In the genomic region with DNA sequence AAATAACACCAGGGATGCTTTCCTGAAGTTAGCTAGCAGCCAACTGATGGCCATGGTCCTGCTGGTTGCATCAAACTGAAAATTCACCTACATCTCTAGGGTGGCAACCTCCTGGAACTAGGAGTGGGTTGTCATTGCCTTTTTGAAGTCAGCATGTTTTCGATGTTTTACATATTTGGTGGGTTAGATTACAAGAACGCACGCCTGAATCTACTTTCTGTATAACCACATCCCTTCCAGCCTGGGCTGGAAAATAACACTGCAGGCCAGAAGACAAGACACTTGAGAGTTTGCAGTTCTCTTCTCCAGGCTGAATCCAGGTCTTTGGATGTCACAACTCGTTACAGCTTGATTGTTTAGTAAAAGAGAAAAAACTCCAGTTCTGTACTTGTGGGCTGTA, we compare ENCODE assay signal across 18 mouse cellular contexts. TPM values are rescaled to one million over a fixed set of nuclear protein-coding genes. Genes with fewer than 3 reads are reported as not detected.
DNase-seq lines count a peak whose midpoint lies in the region; ATAC-seq lines count a peak whose summit lies in the region.
"Had no signal": no experiment of that assay in that cellular context is flagged by ENCODE, and none has a peak within 500 bp of the region (broad histone marks: within the 10 kb centered on the region; RNA-seq: fewer than 3 reads in every experiment).

No protein-coding gene starts in this region.

- H3K27ac ChIP-seq in embryonic facial prominence, embryonic 14.5 days (replicated peaks; ENCODE audit: low read depth, low read length): no peak overlapping the region
- no peak overlapping the region for H3K27ac ChIP-seq in embryonic facial prominence, embryonic 10.5 days (replicated peaks)
- H3K27ac ChIP-seq: forebrain, embryonic 15.5 days; heart, adult 2 months; hindbrain, embryonic 10.5 days; hindbrain, embryonic 14.5 days had no signal

- 36% methylated on average over 4 of the region's 4 CpGs for WGBS in embryonic facial prominence, embryonic 14.5 days
- WGBS in embryonic facial prominence, embryonic 10.5 days: 81% methylated on average over 4 of the region's 4 CpGs

- H3K4me2 ChIP-seq in embryonic facial prominence, embryonic 14.5 days (ENCODE audit: low read depth, low read length): no peak overlapping the region
- H3K4me2 ChIP-seq: forebrain, embryonic 15.5 days; heart, embryonic 11.5 days; hindbrain, embryonic 14.5 days had no signal

- no peak overlapping the region for H3K4me3 ChIP-seq in embryonic facial prominence, embryonic 14.5 days (ENCODE audit: low read depth, low read length)
- H3K4me3 ChIP-seq in embryonic facial prominence, embryonic 10.5 days: no peak overlapping the region
- H3K4me3 ChIP-seq: forebrain, embryonic 15.5 days; heart, adult 2 months; hindbrain, embryonic 10.5 days had no signal

- peak; percentile 74 for DNase-seq in embryonic facial prominence, embryonic 14.5 days (ENCODE audit: low spot score)
- DNase-seq in embryonic facial prominence, embryonic 10.5 days (ENCODE audit: low spot score): no peak
- DNase-seq in CD4-positive, CD25-positive, alpha-beta regulatory T cell, adult 2 months (ENCODE audit: low read depth, low spot score): peak; percentile 67
- DNase-seq in Muller cell, postnatal 12 days (ENCODE audit: inconsistent ontology term): peak; percentile 17
- no peak for DNase-seq in kidney, adult 9 months
- no peak for DNase-seq in lung, postnatal 14 days
- DNase-seq in adrenal gland, adult 18-20 months (ENCODE audit: low spot score in 2 of 2): no peak
- DNase-seq: adrenal gland, postnatal 25 days; cerebellum, adult 2 months; cerebellum, postnatal 10 days; gastrocnemius, postnatal 10 days; heart, adult 2 months had no signal

- H3K27me3 ChIP-seq in embryonic facial prominence, embryonic 14.5 days (replicated peaks; ENCODE audit: control insufficient read depth, insufficient read depth, low read length): no peaks in the 10 kb centered on the region
- no peaks in the 10 kb centered on the region for H3K27me3 ChIP-seq in embryonic facial prominence, embryonic 10.5 days (replicated peaks; ENCODE audit: low read depth, poor library complexity, severe bottlenecking)
- H3K27me3 ChIP-seq: forebrain, embryonic 15.5 days had no signal

- H3K9me3 ChIP-seq in embryonic facial prominence, embryonic 14.5 days (ENCODE audit: control insufficient read depth, low read length): no peaks in the 10 kb centered on the region
- H3K9me3 ChIP-seq in embryonic facial prominence, embryonic 10.5 days: no peaks in the 10 kb centered on the region
- H3K9me3 ChIP-seq: forebrain, embryonic 15.5 days; hindbrain, embryonic 10.5 days had no signal

- no peak for ATAC-seq in embryonic facial prominence, embryonic 14.5 days (ENCODE audit: low read depth)
- peak; percentile 86 for ATAC-seq in inflammation-experienced regulatory T-cells, adult 6 months
- ATAC-seq: forebrain, embryonic 15.5 days; intestine, postnatal 0 days had no signal

- H3K4me1 ChIP-seq in embryonic facial prominence, embryonic 14.5 days (ENCODE audit: control insufficient read depth, insufficient read depth, low read length): peaks cover 30% of the 10 kb centered on the region; the same call in 1 of the 2 replicates
- peaks cover 33% of the 10 kb centered on the region for H3K4me1 ChIP-seq in embryonic facial prominence, embryonic 10.5 days
- H3K4me1 ChIP-seq: forebrain, embryonic 15.5 days; hindbrain, embryonic 10.5 days had no signal

- H3K9ac ChIP-seq in embryonic facial prominence, embryonic 14.5 days (ENCODE audit: low read depth, low read length): no peak overlapping the region
- H3K9ac ChIP-seq: forebrain, embryonic 15.5 days; hindbrain, embryonic 14.5 days had no signal

- H3K36me3 ChIP-seq in embryonic facial prominence, embryonic 14.5 days (ENCODE audit: control insufficient read depth, insufficient read depth, low read length): no peaks in the 10 kb centered on the region
- H3K36me3 ChIP-seq in embryonic facial prominence, embryonic 10.5 days (replicated peaks): no peaks in the 10 kb centered on the region
- H3K36me3 ChIP-seq: forebrain, embryonic 15.5 days; hindbrain, embryonic 10.5 days had no signal

RNA-seq across cellular contexts. Expression of a gene that starts 28.5 kb away (rescaled TPM):
- polyA plus RNA-seq in embryonic facial prominence, embryonic 14.5 days (2014; fragmentation: Nextera tagmentation; extraction: Ambion mirVana): 2.5 and 2.6 TPM in 2 replicates
- 0.86 and 1.4 TPM in 2 replicates for polyA plus RNA-seq in embryonic facial prominence, embryonic 10.5 days (2016; fragmentation: Nextera tagmentation; extraction: Ambion mirVana)
- 10 to 100 TPM in 2 of 3 experiments, 1 to 10 TPM in 1; 9.3 to 14.3 (median 13.8) TPM for polyA plus RNA-seq in inflammation-experienced regulatory T-cells, adult 6 months (2017; shearing (Covaris generic))
- total RNA-seq in adrenal gland, adult 18-20 months (2021): 10 to 100 TPM; 20.5 to 33.3 TPM

RNA-seq across cellular contexts. Expression of a gene that starts 55.3 kb away (rescaled TPM):
- 28.6 and 29.6 TPM in 2 replicates for polyA plus RNA-seq in embryonic facial prominence, embryonic 14.5 days (2014; fragmentation: Nextera tagmentation; extraction: Ambion mirVana)
- polyA plus RNA-seq in embryonic facial prominence, embryonic 10.5 days (2016; fragmentation: Nextera tagmentation; extraction: Ambion mirVana): 22.6 and 24.8 TPM in 2 replicates
- 10 to 100 TPM in 1 of 3 experiments, 1 to 10 TPM in 2; 1.6 to 12.6 (median 5.8) TPM for polyA plus RNA-seq in inflammation-experienced regulatory T-cells, adult 6 months (2017; shearing (Covaris generic))
- 10 to 100 TPM; 35.7 to 48.1 TPM for total RNA-seq in adrenal gland, adult 18-20 months (2021)

Comparison
In these comparisons a context has a peak if more than half of its experiments do, and no peak if none do; other contexts are left out.
1. DNase-seq: peak in embryonic facial prominence, embryonic 14.5 days (single experiment), CD4-positive, CD25-positive, alpha-beta regulatory T cell, adult 2 months (single experiment) and Muller cell, postnatal 12 days (single experiment); none in embryonic facial prominence, embryonic 10.5 days (single experiment), kidney, adult 9 months (single experiment), lung, postnatal 14 days (single experiment) and adrenal gland, adult 18-20 months (0 of 2).